ENCODE assay signal across 1 mouse cellular context in genomic region chr7:118240402-118240801, GRCm38 (mm10).
TF ChIP-seq lines count a peak whose summit lies in the region.

No protein-coding gene starts in this region.

TF ChIP-seq in MEL, 35 proteins besides CTCF, POLR2A, EP300 and RAD21 (continued from another document):
- no peak for TF ChIP-seq HCFC1 (IDR thresholded peaks at IDR 0.05; ENCODE audit: low read depth, low read length)
